Mouse (Mus musculus) lung, embryonic 14.5 days (tissue): ENCODE results near the gene Thoc2. TPM values are rescaled to one million over a fixed set of nuclear protein-coding genes. Genes with fewer than 3 reads are reported as not detected.

Experiments used
- ATAC-seq: fragments of 200-750 bp; cut with Nextera tagmentation; 2 replicates; pipeline ENCODE4 v1.8.0; 2017; ENCODE audit warnings: mild to moderate bottlenecking, moderate TSS enrichment, moderate library complexity; ENCODE audit not compliant: insufficient read depth
- DNase-seq: peaks from one replicate; pipeline ENCODE4 v3.0.0-alpha.2; 2015
- H3K27ac ChIP-seq: fragments of 300-500 bp; sonication (generic); 2 replicates; pipeline ENCODE4 v1.5.1; 2014; ENCODE audit warnings: low read depth, mild to moderate bottlenecking, moderate library complexity
- H3K27me3 ChIP-seq: fragments of 300-500 bp; sonication (generic); 2 replicates; pipeline ENCODE4 v1.6.1; 2014; ENCODE audit warnings: low read length, control low read depth; ENCODE audit not compliant: insufficient read depth
- H3K36me3 ChIP-seq: fragments of 300-500 bp; sonication (generic); 2 replicates; pipeline ENCODE4 v1.6.1; 2014; ENCODE audit warnings: control low read depth; ENCODE audit not compliant: insufficient read depth
- H3K4me1 ChIP-seq: fragments of 300-500 bp; sonication (generic); 2 replicates; pipeline ENCODE4 v1.6.1; 2014; ENCODE audit warnings: antibody characterized with exemption, control low read depth; ENCODE audit not compliant: insufficient read depth
- H3K4me2 ChIP-seq: fragments of 300-500 bp; sonication (generic); 2 replicates; pipeline ENCODE4 v1.6.1; 2014; ENCODE audit warnings: mild to moderate bottlenecking
- H3K4me3 ChIP-seq: fragments of 300-500 bp; sonication (generic); 2 replicates; pipeline ENCODE4 v1.5.1; 2014; ENCODE audit warnings: low read depth, low read length
- H3K9ac ChIP-seq: fragments of 300-500 bp; sonication (generic); 2 replicates; pipeline ENCODE4 v1.6.1; 2014
- H3K9me3 ChIP-seq: fragments of 300-500 bp; sonication (generic); 2 replicates; pipeline ENCODE4 v1.6.1; 2016; ENCODE audit warnings: low read depth, low read length, control low read depth
- CTCF ChIP-seq: IDR thresholded peaks from 2 replicates; pipeline ENCODE4 v1.5.1; 2016; ENCODE audit warnings: antibody characterized with exemption, low read depth
- WGBS: fragments of 180-500 bp; shearing (Covaris S2); extraction: QIAGEN DNeasy Blood & Tissue Kit; methylation state at CpG from one replicate; pipeline ENCODE4 v1.1.7; 2014; 5-methylcytosine and 5-hydroxymethylcytosine counted together
- polyA plus RNA-seq: library from polyadenylated mRNA; unstranded; fragments of >200 nt; fragmentation: Nextera tagmentation; extraction: Ambion mirVana; gene quantifications from 2 replicates; pipeline ENCODE4 v1.2.1, GENCODE M21; 2014

Gene Thoc2
- polyA plus RNA-seq, 1 experiment from 2014 or later, result 89.0 TPM

- no peak for TF ChIP-seq CTCF
- no peaks in the 10 kb centered on the region for H3K36me3 ChIP-seq
- peak overlapping the region; percentile 78 for H3K9ac ChIP-seq
- 13% methylated on average over 50 of the region's 59 CpGs for WGBS
- DNase-seq, result peak; percentile 93
- peak overlapping the region; percentile 62 for H3K4me2 ChIP-seq
- H3K27ac ChIP-seq, result peak overlapping the region; percentile 87
- peak; percentile 97 for ATAC-seq
- no peaks in the 10 kb centered on the region for H3K4me1 ChIP-seq
- no peaks in the 10 kb centered on the region for H3K27me3 ChIP-seq
- peak overlapping the region; percentile 62 for H3K4me3 ChIP-seq
- H3K9me3 ChIP-seq, result no peaks in the 10 kb centered on the region
These were observed 8.9 kb downstream of the Thoc2 start for GRCm38 (mm10) chrX:41911390-41912060.

GRCm38 (mm10) chrX:41910981-41911380 lies 9.5 kb downstream of the Thoc2 start:
- ATAC-seq (no peak), DNase-seq (peak; percentile 28)
- Histone ChIP-seq H3K36me3 (no peaks in the 10 kb centered on the region), H3K27ac (peak overlapping the region; percentile 87), H3K27me3 (no peaks in the 10 kb centered on the region), H3K9me3 (no peaks in the 10 kb centered on the region), H3K4me2 (peak overlapping the region; percentile 62), H3K4me3 (peak overlapping the region; percentile 62), H3K9ac (peak overlapping the region; percentile 78), H3K4me1 (no peaks in the 10 kb centered on the region)
- 9% methylated on average over 23 of the region's 24 CpGs for WGBS
- TF ChIP-seq CTCF, result no peak

- H3K27me3 ChIP-seq, result no peaks in the 10 kb centered on the region
- no peak overlapping the region for H3K27ac ChIP-seq
- H3K9me3 ChIP-seq, result no peaks in the 10 kb centered on the region
- no peaks in the 10 kb centered on the region for H3K4me1 ChIP-seq
- 4% methylated on average over 9 of the region's 9 CpGs for WGBS
- H3K4me2 ChIP-seq, result peak overlapping the region; percentile 62
- DNase-seq (peak; percentile 4), ATAC-seq (no peak)
- H3K9ac ChIP-seq, result peak overlapping the region; percentile 78
- no peaks in the 10 kb centered on the region for H3K36me3 ChIP-seq
- peak overlapping the region; percentile 62 for H3K4me3 ChIP-seq
- no peak for TF ChIP-seq CTCF
These were observed 10.0 kb downstream of the Thoc2 start for GRCm38 (mm10) chrX:41910471-41910870.

- peak; percentile 89; the same call in 1 of the 2 replicates for ATAC-seq
These were observed 35.5 kb downstream of the Thoc2 start for GRCm38 (mm10) chrX:41884759-41885505.

GRCm38 (mm10) chrX:41876581-41876980 lies 43.9 kb downstream of the Thoc2 start:
- no peaks in the 10 kb centered on the region for H3K9me3 ChIP-seq
- WGBS, result 75% methylated on average over 2 of the region's 2 CpGs
- no peaks in the 10 kb centered on the region for H3K27me3 ChIP-seq
- 0 out of 2 replicates have a peak, but pooled peaks cover 3% of the 10 kb centered on the region for H3K36me3 ChIP-seq
- H3K4me2 ChIP-seq, result no peak overlapping the region
- TF ChIP-seq CTCF, result no peak
- H3K4me1 ChIP-seq, result no peaks in the 10 kb centered on the region
- ATAC-seq, result no peak
- H3K4me3 ChIP-seq, result no peak overlapping the region
- no peak for DNase-seq
- no peak overlapping the region for H3K9ac ChIP-seq
- H3K27ac ChIP-seq, result no peak overlapping the region

More at GRCm38 (mm10) chrX:41884759-41885505, 35.5 kb downstream of the Thoc2 start:
- no peaks in the 10 kb centered on the region for H3K9me3 ChIP-seq
- no peak overlapping the region for H3K4me3 ChIP-seq
- no peak overlapping the region for H3K4me2 ChIP-seq
- 30% methylated on average over 4 of the region's 4 CpGs for WGBS
- H3K27me3 ChIP-seq, result no peaks in the 10 kb centered on the region
- H3K9ac ChIP-seq, result no peak overlapping the region
- H3K36me3 ChIP-seq, result no peaks in the 10 kb centered on the region
- no peak for TF ChIP-seq CTCF
- H3K4me1 ChIP-seq, result no peaks in the 10 kb centered on the region
- H3K27ac ChIP-seq, result no peak overlapping the region
- peak; percentile 57 for DNase-seq

- DNase-seq (no peak), ATAC-seq (no peak)
- Histone ChIP-seq H3K36me3 (peaks cover 7% of the 10 kb centered on the region; the same call in 1 of the 2 replicates), H3K4me1 (no peaks in the 10 kb centered on the region), H3K4me3 (no peak overlapping the region), H3K9me3 (no peaks in the 10 kb centered on the region), H3K4me2 (no peak overlapping the region), H3K9ac (no peak overlapping the region), H3K27me3 (no peaks in the 10 kb centered on the region), H3K27ac (no peak overlapping the region)
- TF ChIP-seq CTCF, result no peak
These were observed 82.7 kb downstream of the Thoc2 start for GRCm38 (mm10) chrX:41837823-41838222.

- ATAC-seq, result no peak
- H3K36me3 ChIP-seq, result 0 out of 2 replicates have a peak, but pooled peaks cover 4% of the 10 kb centered on the region
- no peaks in the 10 kb centered on the region for H3K27me3 ChIP-seq
These were observed 114.9 kb downstream of the Thoc2 start for GRCm38 (mm10) chrX:41805592-41805991.

More at GRCm38 (mm10) chrX:41805592-41805991, 114.9 kb downstream of the Thoc2 start:
- Histone ChIP-seq H3K4me1 (no peaks in the 10 kb centered on the region), H3K27ac (no peak overlapping the region), H3K9ac (no peak overlapping the region), H3K4me3 (no peak overlapping the region), H3K4me2 (no peak overlapping the region), H3K9me3 (no peaks in the 10 kb centered on the region)
- TF ChIP-seq CTCF, result no peak
- DNase-seq, result no peak
